Mouse (Mus musculus): ENCODE data around the gene Scyl1. TPM values are rescaled to one million over a fixed set of nuclear protein-coding genes. Genes with fewer than 3 reads are reported as not detected.

The Scyl1 gene
- total and polyA plus RNA-seq, 3 experiments: 36.0 to 64.1 TPM; not detected in 1

DNA sequence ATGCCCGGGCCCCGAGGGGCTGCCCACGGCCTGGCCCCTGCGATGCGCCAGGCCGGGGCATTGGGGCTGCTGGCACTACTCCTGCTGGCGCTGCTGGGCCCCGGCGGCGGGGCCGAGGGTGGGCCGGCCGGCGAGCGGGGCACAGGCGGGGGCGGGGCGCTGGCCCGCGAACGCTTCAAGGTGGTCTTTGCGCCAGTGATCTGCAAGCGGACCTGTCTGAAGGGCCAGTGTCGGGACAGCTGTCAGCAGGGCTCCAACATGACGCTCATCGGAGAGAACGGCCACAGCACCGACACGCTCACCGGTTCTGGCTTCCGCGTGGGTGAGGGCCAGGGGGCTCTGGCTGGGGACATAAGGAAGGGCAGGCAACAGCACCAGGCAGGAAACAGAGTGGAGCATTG is 29.0 kb downstream of the Scyl1 start:
- Histone ChIP-seq H3K27ac (ENCODE audit: control insufficient read depth, low read depth, low read length) (no peak overlapping the region), H3K27me3 (ENCODE audit: control insufficient read depth in 1 of 2, insufficient read depth in 2 of 2, low read length in 2 of 2) (peaks cover 0 to 2% of the 10 kb centered on the region in 2 experiments; a peak in 1 of 4 replicates), H3K9ac (ENCODE audit: control insufficient read depth, low read depth, low read length, poor library complexity, severe bottlenecking) (no peak overlapping the region), H3K79me2 (ENCODE audit: control insufficient read depth, insufficient read depth, low read length, poor library complexity) (no peaks in the 10 kb centered on the region), H3K4me3 (ENCODE audit: control insufficient read depth in 1 of 2, insufficient read depth in 1 of 2, low read depth in 2 of 2, low read length in 2 of 2) (no peak overlapping the region), H3K4me1 (ENCODE audit: control insufficient read depth in 1 of 2, insufficient read depth in 2 of 2, low read length in 2 of 2) (peaks cover 0 to 4% of the 10 kb centered on the region in 2 experiments; a peak in 2 of 4 replicates), H3K36me3 (ENCODE audit: control insufficient read depth in 1 of 2, insufficient read depth in 2 of 2, low read length in 2 of 2) (no peaks in the 10 kb centered on the region), H3K9me3 (replicated peaks; ENCODE audit: insufficient read depth, low read length) (no peaks in the 10 kb centered on the region)
- DNase-seq (ENCODE audit: low read depth, low spot score): no peak
- TF ChIP-seq BHLHE40 (IDR thresholded peaks at IDR 0.05; ENCODE audit: borderline replicate concordance, low read depth, low read length) (no peak), MXI1 (IDR thresholded peaks at IDR 0.05; ENCODE audit: low read depth, low read length) (no peak), NELFE (IDR thresholded peaks at IDR 0.05; ENCODE audit: low read depth, low read length) (no peak), USF1 (IDR thresholded peaks at IDR 0.05; ENCODE audit: low read depth, low read length) (no peak), MEF2A (IDR thresholded peaks at IDR 0.05; ENCODE audit: extremely low read depth, insufficient replicate concordance, low read depth, low read length, poor library complexity, severe bottlenecking) (no peak), MAX (IDR thresholded peaks at IDR 0.05; ENCODE audit: low read length) (no peak), RAD21 (IDR thresholded peaks at IDR 0.05; ENCODE audit: low read depth, low read length) (no peak), ZKSCAN1 (IDR thresholded peaks at IDR 0.05; ENCODE audit: low read depth, low read length) (no peak), ZMIZ1 (IDR thresholded peaks at IDR 0.05; ENCODE audit: low read depth, low read length) (no peak), POLR2AphosphoS5 (IDR thresholded peaks at IDR 0.05; ENCODE audit: borderline replicate concordance, low read depth, low read length) (no peak)

DNA sequence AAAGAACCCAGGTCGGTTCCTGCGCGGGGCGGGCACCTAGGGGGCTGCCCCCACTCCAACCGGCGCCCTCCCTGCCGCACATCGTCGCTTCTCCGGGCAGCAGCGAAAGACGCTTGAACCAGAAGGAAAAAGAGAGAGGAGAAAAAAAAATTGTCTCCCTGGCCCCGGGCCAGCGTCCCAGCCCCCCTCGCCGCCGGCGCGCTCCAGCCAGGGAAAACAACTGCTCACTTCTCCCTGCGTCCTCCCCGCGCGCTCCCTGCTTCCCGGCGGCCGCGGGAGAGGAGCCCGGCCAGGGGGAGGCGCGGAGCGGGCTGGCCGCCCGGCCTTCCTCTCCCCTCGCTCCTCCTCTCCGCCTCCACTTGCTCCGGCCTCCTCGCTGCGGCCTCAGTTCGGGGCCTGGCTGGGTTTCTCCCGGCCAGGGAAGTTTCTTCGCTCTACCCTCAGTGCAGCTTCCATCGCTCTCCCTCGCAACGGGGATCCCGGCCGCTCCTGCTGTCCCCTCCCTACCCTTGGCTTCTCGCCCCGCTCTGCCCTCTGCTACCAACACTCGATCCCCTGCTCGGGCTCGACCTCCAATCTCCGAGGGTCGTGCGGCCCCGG is 29.5 kb downstream of the Scyl1 start:
- no peak overlapping the region for H3K4me3 ChIP-seq (ENCODE audit: control insufficient read depth in 1 of 2, insufficient read depth in 1 of 2, low read depth in 2 of 2, low read length in 2 of 2)
- H3K9me3 ChIP-seq (replicated peaks; ENCODE audit: insufficient read depth, low read length): no peaks in the 10 kb centered on the region
- H3K79me2 ChIP-seq (ENCODE audit: control insufficient read depth, insufficient read depth, low read length, poor library complexity): no peaks in the 10 kb centered on the region
- no peak for DNase-seq (ENCODE audit: low read depth, low spot score)
- TF ChIP-seq GATA1 (IDR thresholded peaks at IDR 0.05; ENCODE audit: low read depth, low read length) (no peak), RAD21 (IDR thresholded peaks at IDR 0.05; ENCODE audit: low read depth, low read length) (no peak), JUND (IDR thresholded peaks at IDR 0.05; ENCODE audit: low read depth, low read length) (no peak), TCF12 (IDR thresholded peaks at IDR 0.05; ENCODE audit: low read depth, low read length) (no peak), CHD1 (IDR thresholded peaks at IDR 0.05; ENCODE audit: low read depth, low read length) (no peak), UBTF (IDR thresholded peaks at IDR 0.05; ENCODE audit: borderline replicate concordance, insufficient read depth, low read depth, low read length) (no peak), HCFC1 (IDR thresholded peaks at IDR 0.05; ENCODE audit: low read depth, low read length) (no peak), CHD2 (IDR thresholded peaks at IDR 0.05; ENCODE audit: low read length) (no peak), MYC (IDR thresholded peaks at IDR 0.05; ENCODE audit: low read depth, low read length) (no peak), MAX (IDR thresholded peaks at IDR 0.05; ENCODE audit: low read length) (no peak), NRF1 (IDR thresholded peaks at IDR 0.05; ENCODE audit: insufficient read depth, low read depth, low read length, poor library complexity, severe bottlenecking) (no peak)
- no peaks in the 10 kb centered on the region for H3K36me3 ChIP-seq (ENCODE audit: control insufficient read depth in 1 of 2, insufficient read depth in 2 of 2, low read length in 2 of 2)
- H3K4me1 ChIP-seq (ENCODE audit: control insufficient read depth in 1 of 2, insufficient read depth in 2 of 2, low read length in 2 of 2): peaks cover 0 to 4% of the 10 kb centered on the region in 2 experiments; a peak in 2 of 4 replicates
- no peak overlapping the region for H3K27ac ChIP-seq (ENCODE audit: control insufficient read depth, low read depth, low read length)
- no peak overlapping the region for H3K9ac ChIP-seq (ENCODE audit: control insufficient read depth, low read depth, low read length, poor library complexity, severe bottlenecking)
- peaks cover 0 to 2% of the 10 kb centered on the region in 2 experiments; a peak in 1 of 4 replicates for H3K27me3 ChIP-seq (ENCODE audit: control insufficient read depth in 1 of 2, insufficient read depth in 2 of 2, low read length in 2 of 2)
